Mouse (Mus musculus) natural killer cell, adult 2 months (primary cell): ENCODE data around the gene Foxq1.

Source experiments
- DNase-seq, 2 experiments: peaks; one replicate each; pipeline ENCODE4 v3.0.0; 2022; ENCODE audit warnings: low spot score in 2 of 2

Gene Foxq1

DNA sequence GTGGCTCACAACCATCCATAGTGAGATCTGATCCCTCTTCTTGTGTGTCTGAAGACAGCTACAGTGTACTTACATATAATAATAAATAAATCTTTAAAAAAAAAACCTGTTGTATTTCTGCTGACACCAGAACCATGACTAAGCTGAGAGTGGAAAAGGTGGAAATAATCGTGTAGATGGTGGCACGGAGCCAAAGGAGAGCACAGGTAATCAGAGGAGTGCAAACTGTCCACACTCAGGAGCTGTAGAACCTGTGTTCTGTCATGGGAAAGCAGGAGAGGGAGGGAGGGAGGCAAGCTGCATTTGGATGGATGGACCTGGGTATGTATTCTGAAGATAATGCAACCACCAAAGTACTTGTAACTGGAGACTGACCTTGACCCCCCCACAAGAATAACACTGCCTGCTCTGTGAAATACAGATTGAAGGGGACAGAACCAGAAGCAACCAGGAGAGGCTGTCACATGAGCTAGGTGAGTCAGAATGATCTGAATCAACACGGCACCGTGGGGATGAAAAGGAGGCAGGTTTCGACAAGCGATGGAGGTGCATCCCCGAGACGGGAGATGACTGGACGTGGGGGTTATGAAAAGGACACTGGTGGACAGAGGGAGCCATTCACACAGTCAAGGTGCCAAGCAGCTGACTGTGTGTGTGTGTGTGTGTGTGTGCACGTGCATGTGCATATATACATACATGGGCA lies 17.0 kb downstream of the Foxq1 start:
- no peak for DNase-seq

DNA sequence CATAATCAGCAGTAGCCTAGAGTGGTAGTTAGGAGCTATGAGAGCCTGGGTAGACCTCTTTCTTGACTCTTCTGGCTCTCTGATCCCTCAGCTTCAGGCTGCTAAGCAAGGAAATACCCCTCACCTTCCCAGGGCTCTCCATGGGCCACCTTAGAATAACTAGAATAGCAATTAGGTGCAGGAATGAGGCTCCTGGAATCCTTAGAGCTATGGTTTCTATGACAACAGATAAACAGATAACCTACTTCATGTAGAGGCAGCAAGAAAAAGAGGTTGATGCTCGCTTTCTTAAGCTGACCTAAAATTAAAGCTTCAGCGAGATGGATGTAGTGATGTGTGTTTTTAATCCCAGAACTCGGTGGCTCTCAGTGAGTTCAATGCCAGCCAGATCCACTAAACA lies 18.7 kb downstream of the Foxq1 start:
- DNase-seq, result no peak

DNA sequence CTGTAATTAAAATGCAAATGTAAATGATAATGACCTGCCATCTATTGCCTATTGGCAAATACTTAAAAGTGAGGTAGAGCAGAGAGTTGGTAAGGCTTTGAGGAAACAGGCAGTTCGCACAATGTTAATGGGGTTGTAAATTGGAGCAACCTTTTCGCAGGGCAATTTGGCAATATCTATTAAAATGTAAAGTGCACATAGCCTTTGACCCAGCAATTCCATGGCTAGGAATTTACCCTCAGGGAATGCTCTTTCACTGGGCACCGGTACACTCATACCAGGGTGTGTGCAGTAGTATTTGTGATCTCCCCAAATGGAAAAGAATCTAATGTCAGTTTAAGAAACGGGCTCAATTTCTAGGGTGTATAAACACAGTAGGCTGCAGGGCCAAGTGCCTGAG lies 20.8 kb downstream of the Foxq1 start:
- DNase-seq, result no peak

DNA sequence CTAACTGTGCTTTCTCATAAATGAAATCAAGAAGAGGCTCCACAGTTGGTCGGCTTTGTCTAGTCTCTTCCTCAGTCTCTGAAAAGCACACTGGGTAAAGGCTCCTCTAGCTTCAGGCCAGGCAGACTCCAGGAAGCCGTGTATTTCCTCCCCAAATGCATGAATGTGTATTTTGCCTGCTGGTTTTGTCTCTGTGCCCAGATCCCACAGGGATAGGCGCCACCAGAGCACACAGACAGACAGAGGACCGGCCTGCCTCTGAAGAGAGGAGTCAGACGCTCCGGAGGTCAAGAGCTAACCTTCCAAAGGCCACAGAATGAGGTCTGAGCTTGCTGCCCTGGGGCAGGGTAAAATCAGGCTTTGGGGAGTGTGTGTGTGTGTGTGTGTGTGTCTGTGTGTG lies 21.6 kb downstream of the Foxq1 start:
- no peak for DNase-seq

DNA sequence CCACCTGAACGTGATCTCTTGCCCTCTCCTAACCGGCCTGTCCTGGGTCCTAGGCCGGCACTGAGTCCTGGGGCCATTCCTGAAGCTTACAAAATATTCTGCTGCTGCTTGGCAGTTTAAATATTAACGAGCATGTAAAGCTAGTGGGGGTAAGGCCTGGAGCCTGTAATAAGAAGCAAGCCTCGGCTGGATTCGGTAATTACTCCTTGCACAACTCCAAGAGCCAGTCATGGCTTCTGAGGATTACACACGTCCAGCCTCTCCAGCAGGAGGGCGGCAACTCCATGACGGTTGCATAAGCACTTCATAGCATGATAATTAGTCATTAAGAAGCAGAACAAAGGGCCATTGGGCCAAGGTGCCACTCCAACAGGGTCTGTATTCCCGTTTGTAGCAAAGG lies 22.5 kb downstream of the Foxq1 start:
- DNase-seq, result no peak

DNA sequence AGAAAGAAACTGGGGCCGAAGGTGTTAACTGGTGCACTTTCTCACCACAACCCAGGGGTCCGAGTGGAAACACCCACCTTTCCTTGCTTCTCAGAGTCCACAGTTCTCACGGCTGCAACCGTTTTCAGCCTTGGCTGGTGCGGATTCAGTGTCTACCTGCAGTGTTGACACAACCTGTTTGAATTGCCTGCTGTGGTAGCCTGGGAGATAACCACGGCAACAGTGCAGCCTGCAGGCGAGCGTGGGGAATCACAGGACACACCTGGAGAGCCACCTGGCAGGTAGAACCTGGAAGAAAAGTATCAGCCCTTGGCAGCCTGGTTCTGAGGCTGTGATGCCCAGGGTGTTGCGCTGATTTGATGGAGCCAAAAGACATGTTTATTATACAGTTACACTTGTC lies 23.9 kb downstream of the Foxq1 start:
- DNase-seq, result no peak

DNA sequence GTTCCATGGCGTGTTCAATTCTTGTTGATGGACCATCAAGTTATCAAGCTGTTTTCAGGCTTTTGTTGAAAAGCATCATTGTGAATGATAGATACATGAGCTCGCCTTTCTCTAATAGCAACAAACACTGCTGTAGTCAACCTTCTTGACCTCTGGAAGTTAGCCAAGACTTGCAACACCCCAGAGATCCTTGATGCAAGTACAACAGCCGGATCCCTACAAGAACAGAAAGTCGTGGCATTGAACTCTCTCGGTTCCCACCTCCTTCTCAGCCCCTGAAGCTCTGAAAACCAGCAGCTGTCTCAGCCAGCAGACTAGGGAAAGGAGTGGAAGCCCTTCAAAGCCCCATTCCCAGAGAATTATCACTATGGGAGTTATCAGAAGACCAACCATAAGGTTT lies 31.4 kb downstream of the Foxq1 start:
- DNase-seq, result no peak

DNA sequence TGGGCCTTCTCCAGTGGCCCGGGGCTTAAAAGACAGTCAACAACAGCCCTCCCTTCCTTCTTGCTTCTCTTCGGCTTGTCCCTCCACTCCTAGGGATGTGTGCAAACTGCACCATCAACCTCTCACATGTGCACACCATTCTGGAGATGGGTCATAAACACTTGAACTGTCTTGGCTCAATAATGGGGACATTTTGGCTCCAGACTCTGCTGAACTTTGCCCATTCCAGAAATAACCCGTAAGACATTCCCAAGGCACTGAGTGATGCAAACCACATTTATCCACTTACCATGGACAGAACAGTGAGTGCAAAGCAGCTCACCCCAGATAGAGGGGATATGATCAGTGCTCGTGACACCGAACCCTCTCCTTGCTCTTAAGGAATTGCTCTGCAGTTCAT lies 43.6 kb downstream of the Foxq1 start:
- no peak for DNase-seq

DNA sequence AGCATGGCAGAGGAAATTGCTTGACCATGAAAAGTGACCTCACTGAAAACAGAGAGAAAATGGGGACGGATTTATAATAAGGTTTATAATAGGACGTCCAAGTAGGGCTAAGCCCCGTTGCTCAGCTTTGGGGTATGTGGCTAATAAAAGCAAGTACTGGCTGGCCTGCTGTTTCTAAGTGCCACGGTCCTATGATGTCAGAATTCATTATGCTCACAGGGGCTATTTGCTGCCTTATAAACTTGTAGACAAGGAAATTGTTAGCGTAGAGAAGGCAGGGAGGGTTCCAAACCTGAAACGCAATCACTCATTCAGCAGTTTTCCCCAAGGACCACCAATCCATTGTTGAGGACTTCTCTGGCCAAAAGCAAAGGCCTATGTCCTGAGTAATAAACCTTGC lies 48.0 kb downstream of the Foxq1 start:
- no peak for DNase-seq
